Mouse (Mus musculus): Measurements from ENCODE around the gene Eml3.

DNA sequence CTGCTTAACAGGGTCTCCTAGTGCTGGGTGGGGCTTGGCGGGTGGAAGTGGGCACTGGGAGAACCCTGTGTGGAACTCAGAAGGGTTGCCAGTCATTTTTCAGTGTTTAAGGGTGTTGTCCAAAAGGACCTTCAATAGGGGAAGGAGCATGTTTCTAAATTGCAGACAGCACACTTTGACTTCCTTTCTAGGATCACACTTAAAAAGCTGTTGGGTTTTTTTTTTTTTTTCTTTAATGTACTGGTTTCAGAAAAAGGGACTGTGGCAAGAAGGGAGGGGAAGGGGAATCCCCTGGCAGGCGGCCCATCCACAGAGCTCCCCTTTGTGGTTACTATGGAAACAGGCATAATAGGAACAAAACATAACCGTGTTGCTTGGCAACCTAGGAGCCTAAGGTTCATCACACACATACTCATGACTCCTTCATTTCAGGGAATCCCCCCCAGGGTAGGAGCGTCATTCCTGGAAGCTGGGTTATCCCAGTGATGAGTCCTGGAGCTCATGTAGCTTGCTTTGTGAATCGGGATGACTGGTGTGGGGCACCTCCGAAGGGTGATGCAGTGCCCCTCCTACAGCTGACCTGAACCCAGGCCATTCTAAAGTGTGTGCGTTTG, 55.0 kb downstream of the Eml3 start:
- TF ChIP-seq POLR2A (IDR thresholded peaks at IDR 0.05; ENCODE audit: insufficient read length, low read depth) (no peak), USF1 (IDR thresholded peaks at IDR 0.05; ENCODE audit: low read depth) (no peak), REST (IDR thresholded peaks at IDR 0.05; ENCODE audit: insufficient read depth, insufficient read length) (no peak), E2F4 (IDR thresholded peaks at IDR 0.05; ENCODE audit: insufficient read depth) (no peak), POLR2AphosphoS2 (IDR thresholded peaks at IDR 0.05; ENCODE audit: insufficient read length, low read depth) (no peak), CEBPB (IDR thresholded peaks at IDR 0.05; ENCODE audit: insufficient read depth, poor library complexity, severe bottlenecking) (no peak)
